Mouse (Mus musculus): ENCODE data around the gene Fkbp2. TPM values are rescaled to one million over a fixed set of nuclear protein-coding genes. Genes with fewer than 3 reads are reported as not detected.
"Not testable (repeated sequence)": the region's sequence is repeated elsewhere in the genome, so short reads cannot be mapped to it uniquely, and the experiment has no call there.

Gene Fkbp2
- total RNA-seq, 2 experiments from 2014 or later: 31.0 to 34.0 TPM

DNA sequence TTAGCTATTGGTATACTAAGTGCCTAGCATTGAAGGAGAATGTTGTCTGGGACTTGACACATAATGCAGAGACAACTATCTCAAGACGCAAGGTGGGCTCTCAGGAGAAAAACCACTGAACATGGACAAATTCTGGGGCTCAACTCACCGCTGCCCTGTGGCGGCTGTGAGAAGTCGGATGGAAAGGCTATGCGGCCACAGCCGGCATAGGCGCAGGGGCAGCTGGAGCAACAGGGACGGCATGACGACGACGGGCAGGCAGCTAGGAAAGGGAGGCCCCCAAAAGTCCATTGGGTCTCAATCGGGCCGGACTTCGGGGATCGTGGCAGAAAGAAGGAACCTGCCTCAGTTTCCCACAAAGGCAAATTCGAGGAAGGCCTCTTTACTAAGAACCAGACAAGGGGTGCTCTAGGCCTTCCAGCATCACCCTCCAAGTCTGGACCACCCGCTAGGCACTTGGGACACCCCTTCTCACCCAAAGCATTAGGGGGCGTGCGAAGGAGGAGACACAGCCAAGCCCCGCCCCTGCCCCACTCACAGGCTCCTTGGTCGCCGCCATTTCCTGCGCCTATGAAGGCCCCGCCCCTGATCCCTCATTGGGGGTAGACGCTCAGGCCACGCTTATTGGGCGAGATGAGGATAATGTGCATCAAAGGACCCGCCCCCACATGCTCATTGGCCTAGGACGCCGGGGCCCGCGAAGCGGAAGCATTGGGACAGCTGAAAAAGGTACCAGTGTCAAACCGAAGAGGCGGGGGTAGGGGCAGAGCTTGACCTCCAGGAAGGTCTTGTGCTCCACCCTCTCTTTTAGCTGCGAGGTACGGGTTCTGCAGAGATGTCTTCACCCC lies 11.9 kb upstream of the Fkbp2 start, which contains the start of gene Dnajc4:
TSS of gene Dnajc4 (minus strand) at position 562 of the 848 bp plus-strand sequence.
- peak; percentile 92 for ATAC-seq (replicated peaks; ENCODE audit: low FRiP score, poor library complexity, severe bottlenecking)

DNA sequence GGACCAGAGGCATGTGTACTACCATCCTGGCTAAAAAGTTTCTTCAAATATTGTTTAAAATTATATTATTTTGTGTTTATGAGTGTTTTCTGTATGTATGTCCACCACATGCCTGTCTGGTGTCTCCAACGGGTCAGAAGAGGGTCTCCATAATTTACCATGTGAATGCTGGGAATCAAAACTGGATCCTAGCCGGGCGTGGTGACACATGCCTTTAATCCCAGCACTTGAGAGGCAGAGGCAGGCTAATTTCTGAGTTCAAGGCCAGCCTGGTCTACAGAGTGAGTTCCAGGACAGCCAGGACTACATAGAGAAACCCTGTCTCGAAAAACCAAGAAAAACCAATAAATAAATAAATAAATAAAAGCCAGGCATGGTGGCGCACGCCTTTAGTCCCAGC lies 10.9 kb upstream of the Fkbp2 start:
- not testable (repeated sequence) for ATAC-seq (replicated peaks; ENCODE audit: low FRiP score, poor library complexity, severe bottlenecking)

DNA sequence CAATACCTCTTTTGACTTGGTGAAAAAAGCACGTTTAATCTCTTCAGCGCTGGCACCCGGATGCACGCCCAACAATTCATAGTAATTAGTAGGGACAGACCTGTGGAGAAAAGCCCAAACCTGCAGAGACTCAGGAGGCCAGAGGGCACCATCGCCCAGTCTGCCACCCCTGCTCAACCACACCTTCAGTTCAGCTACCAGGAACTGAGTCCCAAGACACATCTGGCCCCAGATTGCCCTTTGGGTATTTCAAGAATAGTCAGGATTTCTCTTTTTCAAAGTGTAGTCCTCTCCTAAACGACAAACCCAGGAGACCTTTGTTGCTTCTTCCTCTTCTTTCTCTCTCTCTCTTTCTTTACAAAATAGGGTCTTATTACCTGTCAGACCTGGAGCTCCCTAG lies 10.4 kb upstream of the Fkbp2 start:
- ATAC-seq (replicated peaks; ENCODE audit: low FRiP score, poor library complexity, severe bottlenecking): no peak

DNA sequence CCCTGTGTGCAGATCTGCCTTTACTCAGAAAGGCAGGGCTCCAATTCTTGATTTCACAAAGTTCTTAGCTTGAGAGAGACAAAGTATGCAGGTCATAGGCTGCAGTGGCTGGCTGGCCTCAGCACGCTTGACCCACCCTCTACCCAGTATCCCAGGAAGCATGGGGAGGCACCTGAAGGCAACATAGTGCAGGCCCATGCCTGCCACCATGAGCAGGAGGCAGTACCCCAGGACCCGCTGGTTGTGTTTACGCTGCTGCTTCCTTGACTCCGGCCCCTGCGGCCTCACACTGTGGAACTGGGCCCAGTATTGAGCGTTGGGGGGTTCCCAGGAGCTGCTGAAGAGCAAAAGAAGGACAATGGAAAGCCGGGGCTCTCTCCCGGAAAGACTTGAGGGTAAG lies 8.9 kb upstream of the Fkbp2 start:
- no peak for ATAC-seq (replicated peaks; ENCODE audit: low FRiP score, poor library complexity, severe bottlenecking)

DNA sequence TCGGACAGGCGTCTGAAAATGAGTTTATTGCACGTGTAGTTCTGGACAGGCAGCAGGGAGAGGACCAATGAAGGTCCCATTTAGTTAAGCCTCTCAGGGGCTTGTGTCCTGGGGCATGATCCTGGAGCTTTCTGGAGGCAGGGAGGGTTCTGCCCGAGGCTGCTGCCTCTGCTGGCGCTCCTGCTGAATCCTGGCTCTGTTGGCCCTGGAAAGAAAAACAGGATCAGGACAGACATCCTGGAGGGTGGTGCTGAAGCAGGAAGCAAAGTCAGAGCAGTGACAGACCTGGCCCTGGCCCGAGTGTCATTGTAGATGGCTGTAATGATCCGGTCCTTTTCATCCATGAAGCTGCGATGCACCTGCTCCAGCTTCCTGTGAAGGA lies 7.6 kb upstream of the Fkbp2 start:
- ATAC-seq (replicated peaks; ENCODE audit: low FRiP score, poor library complexity, severe bottlenecking): no peak

DNA sequence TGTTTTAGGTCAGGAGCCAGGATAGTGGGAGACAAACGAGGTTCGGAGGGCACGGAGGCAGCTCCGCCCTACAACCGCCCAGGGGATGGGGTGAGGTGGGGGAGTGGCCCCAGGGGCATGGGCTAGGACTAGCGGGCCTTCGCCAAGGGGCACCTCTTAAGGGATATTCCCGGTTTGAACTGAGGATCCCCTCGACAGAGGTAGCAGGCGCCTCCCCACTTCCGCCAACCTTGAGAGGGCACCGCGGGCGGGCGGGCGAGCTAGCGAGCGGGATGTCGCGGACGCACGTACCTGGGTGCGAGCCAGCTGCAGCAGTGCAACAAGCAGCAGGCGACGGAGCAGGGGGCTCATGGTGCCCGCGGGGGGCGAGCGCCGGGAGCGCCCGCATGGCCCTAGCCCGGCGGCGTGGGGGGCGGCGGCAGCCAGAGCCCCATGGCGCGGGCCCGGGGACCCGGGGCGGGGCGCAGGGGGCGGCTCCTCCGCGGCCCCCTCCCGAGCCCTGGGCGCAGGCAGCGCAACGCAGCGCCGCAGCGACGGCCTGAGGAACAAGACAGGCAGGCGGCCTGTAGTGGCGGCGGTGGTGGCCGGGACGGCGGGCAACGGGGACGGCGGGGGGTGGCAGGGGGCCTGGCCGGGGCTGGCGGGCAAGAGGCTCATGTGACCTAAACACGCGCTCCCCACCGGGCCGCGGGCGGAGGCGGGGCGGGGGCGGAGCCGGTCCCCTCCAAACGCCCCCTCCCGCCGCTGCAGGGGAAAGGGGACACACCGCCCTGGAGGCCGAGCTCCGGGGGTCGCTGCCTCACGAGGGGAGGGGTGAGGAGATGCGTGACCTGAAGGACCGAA lies 7.0 kb upstream of the Fkbp2 start, which contains the start of gene Vegfb:
TSS of gene Vegfb (minus strand) at position 591 of the 843 bp plus-strand sequence.
- peak; percentile 52; the same call in 1 of the 2 replicates for ATAC-seq (replicated peaks; ENCODE audit: low FRiP score, poor library complexity, severe bottlenecking)

DNA sequence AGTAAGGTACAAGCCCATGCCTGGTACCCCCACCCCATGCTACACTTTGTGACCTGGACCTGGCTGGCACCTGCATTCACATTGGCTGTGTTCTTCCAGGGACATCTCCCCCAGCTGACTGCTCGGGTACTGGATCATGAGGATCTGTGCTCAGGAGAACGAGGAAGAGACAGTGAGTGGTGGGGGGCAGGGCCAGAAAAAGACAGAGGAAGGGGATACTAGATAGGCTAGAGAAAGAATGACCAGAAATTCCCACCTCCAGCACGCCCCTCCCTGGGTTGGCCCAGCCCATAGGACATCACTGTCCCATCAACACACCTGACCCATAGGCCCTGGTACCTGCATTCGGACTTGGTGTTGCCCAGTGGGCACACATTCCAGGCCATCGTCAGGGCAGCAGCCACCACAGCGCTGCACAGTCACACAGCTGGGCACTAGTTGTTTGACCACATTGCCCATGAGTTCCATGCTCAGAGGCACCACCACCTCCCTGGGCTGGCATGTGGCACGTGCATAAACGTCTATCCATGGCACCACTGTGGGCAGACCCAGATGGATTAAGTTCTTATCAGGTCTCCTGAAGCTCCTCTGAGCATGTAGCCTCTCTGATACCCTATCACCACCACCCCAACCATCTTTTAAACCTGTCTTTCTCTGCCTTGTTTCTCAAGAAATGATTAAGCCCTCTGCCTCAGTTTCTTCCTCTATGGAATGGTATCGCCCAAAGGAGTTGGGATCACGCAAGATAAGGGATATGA lies 5.8 kb upstream of the Fkbp2 start:
- peak; percentile 13; the same call in 1 of the 2 replicates for ATAC-seq (replicated peaks; ENCODE audit: low FRiP score, poor library complexity, severe bottlenecking)

DNA sequence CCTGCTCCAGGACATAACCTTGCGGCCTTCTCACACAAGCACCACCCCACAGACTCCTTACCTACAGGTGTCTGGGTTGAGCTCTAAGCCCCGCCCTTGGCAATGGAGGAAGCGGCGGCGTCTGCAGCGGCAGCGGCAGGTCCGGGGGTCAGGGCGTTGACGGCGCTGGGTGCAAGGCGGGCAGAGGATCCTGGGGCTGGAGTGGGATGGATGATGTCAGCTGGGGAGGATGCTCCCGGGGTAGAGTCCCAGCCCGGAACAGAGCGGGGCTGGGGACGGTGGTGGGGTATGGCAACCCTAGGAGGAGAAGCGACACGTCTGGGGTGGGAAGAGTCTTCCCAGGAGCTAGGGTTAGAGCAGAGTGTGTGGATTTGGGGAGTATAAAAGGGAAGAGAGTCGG lies 5.0 kb upstream of the Fkbp2 start:
- ATAC-seq (replicated peaks; ENCODE audit: low FRiP score, poor library complexity, severe bottlenecking): no peak

DNA sequence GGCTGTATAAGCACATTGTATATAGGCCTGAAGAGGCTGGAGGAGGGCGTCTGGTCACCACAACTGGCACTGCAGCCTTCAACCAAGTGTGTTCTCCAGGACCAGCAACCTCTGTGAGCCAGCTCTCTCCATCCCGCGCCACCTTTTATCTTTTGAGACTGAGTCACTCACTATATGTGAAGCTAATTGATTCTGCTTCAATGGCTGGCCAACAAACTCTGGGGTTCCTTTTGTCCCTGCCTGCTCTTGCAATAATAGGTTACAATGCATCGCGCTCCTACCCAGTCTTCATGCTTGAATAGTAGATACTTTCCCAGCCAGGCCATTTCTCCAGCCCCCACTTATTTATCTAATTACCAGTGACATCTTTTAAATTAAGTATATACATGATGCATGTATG lies 3.3 kb upstream of the Fkbp2 start:
- ATAC-seq (replicated peaks; ENCODE audit: low FRiP score, poor library complexity, severe bottlenecking): no peak

DNA sequence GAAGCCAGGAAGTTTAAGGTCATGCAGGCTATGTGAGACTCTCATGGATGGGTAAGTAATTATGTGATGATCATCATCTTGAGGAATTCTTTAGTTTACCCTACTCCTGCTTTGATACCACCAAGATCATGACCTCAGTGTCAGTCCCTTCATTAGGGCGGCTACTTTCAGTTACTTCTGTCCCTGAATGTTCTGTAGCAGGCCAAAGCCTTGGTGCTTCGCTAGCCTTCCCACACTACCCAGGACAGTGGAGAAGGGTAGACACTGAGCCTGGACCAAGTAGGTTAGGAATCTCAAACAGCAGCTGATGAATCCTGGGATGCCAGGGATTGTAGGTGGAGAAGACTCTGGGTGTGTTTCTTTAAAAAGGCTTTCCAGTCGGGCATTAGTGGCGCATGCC lies 1.2 kb upstream of the Fkbp2 start:
- ATAC-seq (replicated peaks; ENCODE audit: low FRiP score, poor library complexity, severe bottlenecking): no peak

DNA sequence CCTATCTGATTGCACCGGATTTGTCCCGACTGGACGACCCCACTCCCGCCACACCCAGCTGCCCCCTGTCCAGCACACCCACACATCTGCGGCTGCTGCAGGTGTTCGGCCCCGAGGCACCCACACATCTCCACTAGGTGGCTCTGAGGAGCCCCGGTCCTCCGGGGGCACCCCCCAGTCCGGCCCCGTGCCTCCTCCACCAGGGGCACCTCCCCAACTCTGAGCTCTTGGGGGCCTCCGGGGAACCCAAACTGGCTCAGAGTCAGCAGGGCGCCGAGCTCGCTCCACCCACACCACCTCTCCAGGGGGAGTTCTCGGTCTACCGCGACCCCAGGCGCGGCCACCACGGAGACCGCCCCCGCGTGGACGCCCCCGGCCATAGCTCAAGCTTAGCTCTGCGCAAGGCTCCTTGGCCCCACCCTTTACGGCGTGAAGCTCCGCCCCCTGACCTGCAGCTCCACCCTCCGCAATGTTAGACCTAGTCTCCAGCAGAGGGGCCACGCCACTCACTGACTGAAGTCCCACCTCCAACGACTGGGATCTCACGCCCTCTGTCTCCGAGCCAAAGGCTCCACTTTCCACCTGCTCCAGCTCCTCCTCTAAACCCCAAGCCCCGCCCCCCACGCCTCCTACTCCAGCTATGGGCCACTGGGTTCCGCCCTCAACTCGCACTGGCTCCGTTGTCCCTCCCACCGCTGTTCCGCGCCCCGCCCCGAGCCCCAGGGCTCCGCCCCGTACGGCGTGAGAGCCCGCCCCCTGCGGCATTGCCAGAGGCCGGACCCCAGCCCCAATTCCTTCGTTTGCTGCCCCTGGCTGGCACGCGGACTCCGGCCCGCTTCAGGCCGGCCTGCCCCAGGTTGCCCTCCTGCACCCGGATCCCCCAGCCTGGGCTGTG lies 568 bp downstream of the Fkbp2 start:
- ATAC-seq (replicated peaks; ENCODE audit: low FRiP score, poor library complexity, severe bottlenecking): peak; percentile 84

DNA sequence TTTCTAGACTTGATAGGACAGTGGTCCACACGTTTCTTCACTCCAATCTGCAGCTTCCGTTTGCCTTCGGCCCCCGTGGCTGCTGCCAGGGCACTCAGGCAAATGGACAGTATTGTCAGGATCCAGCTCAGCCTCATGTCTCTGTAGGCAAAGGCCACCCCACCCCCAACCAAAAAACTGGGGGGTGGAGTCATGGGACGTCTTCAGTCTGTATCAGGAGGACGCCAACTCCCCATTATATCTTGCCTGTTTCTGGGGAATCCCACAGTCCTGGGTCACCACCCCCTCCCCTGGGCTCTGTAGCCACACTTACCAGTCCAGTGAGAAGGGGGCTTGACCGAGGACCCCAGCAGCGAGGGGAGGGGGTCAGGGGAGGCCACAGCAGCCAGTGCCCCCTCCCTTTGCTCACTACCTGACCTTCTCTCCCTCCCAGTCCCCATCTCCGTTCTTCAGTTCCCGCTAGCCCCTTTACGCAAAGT lies 1.3 kb downstream of the Fkbp2 start:
- ATAC-seq (replicated peaks; ENCODE audit: low FRiP score, poor library complexity, severe bottlenecking): no peak

DNA sequence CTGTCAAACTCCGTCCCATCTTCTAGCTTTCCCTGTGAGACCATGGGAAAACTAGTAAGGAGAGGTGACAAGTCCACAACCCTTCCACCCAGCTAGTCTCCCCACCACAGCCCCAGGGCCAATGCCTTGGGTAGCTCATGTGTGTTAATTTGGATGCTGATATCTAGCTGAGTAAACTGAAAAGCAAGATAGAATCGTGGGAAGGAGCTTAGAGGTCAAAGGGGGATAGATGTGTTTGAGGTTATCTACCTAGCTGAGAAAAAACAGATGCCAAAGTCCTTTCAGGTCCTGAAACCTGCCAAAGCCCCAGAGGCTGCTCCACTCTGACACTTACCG lies 1.7 kb downstream of the Fkbp2 start:
- no peak for ATAC-seq (replicated peaks; ENCODE audit: low FRiP score, poor library complexity, severe bottlenecking)

DNA sequence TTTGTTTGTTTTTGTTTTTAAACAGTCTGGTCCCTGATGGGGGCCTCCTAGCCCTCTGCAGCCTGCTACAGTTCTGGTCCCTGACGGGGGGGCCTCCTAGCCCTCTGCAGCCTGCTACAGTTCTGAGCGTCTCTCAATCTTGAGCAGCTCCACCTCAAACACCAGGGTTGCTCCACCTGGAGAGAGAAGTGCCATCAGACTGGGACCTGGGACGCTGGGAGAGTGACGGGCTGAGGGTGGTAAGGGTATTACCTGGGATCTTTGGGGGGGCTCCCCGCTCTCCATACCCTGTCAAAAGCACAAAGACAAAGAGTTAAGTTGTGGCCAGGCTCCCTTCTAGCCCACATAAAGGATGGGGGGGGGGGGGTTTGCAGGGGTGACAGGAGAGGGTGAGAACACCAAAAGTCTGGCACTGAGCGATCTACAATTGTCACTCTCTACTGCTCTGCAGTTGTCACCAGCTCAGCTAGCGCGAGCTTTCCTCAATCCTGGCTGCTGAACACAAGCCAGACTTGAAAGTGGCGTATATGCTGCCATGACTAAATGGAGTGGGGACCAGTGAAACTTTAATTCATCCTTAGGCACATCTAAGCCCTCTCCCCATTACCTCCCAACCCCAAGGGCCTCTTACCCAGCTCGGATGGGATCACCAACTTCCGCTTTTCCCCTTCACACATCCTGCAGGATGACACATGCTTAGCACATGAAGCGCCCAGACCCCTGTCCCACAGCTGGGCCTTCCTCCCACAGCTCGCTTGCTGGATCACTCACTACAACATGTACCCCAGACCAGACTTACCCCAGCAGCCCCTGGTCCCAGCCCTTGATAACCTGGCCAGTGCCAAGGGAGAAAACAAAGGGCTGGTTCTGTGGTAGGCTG lies 2.3 kb downstream of the Fkbp2 start:
- ATAC-seq (replicated peaks; ENCODE audit: low FRiP score, poor library complexity, severe bottlenecking): no peak

DNA sequence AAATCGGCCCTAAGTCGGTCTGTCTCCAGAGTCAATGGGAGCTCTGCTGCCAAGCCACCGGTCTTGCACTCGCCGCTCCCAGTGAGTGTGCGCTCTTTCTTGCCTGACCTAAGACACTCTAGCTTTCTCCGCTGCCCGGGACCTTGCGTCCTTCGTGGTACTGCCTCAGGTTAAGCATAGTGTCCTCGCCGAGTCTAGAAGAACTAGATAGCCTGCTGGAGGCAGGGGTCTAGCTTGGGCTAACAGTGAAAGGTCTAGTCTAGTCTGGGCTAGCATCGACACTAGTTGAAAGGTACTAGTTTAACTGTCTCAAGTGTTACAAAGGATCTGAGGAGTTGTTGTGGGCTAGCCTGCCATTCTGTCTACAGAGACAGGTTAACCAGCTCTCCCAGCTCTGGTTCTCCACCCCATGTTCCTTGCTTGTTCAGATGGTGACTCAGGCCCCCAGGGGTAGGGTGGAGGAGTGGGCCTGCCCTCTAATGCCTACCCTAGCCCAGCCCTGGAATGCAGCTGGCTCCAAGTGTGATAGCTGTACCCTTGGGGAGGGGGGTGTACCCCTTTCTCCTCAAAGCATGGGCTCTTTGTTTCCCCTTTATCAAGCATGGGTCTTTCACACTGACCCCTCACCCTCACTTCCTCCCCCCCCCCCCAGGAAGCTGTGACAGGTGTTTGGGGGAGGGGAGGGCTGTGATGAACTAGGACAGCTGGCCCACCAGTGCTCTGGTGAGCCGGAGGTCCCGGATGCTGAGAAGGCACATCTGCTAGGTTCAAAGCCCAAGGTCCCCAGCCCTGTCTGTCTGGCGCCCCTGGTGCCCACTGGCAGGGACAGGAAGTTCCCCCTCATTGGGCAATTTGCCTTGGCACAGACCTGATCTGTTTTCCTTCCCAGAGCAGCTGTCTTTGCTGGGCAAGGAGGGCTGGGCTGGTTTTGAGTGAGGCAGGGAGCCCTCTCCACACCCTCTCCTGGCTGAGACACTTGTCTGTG lies 4.5 kb downstream of the Fkbp2 start, which contains the start of gene Plcb3:
TSS of gene Plcb3 (minus strand) at position 934 of the 985 bp plus-strand sequence.
- ATAC-seq (replicated peaks; ENCODE audit: low FRiP score, poor library complexity, severe bottlenecking): no peak

DNA sequence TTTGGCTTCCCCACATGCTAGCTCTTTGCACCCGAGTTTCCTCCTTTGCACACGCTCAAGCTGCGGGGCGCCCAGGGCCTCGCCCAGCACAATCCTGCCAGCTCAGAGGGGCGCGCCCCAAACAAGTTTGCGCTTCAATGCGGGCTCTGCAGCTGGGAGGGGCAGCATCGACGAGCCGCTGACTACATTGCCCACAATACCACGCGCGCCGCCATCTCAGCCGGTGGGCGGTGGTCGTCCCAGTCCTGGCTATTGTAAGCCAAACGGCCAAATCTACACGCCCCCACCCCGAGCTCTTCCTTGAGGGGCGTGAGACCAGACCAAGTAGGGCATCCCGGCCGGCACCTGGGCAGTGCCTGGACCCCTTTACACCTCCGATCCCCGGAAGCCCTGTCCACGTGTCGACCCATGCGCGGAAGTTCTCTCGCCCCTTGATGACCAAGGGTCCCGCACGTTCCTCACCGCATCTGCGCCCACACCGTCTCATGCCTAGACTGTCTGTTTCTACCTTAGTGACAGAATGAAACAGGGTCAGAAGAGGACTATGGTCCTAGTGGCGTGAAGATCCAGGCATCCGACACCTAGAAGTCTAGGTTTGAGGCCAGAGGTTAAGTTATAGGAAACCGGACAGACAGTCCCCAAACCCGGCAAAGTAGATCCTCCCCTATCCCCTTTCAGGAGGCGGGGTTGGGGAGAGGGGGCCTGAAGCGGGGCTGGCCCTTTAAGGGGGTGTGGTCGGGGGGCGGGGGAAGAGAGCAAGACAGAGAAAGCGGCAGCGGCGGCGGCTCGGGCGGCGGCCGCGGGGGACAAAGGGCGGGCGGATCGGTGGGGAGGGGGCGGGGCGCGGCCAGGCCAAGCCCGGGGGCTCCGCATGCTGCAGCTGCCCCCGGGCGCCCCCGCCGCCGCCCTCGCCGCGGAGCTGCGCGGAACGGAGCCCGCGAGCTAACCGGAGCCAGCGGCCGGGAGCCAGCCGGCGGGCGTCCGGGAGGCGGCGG lies 5.8 kb downstream of the Fkbp2 start, which contains the start of gene Ppp1r14b:
TSS of gene Ppp1r14b (plus strand) at position 758 of the 995 bp plus-strand sequence.
- ATAC-seq (replicated peaks; ENCODE audit: low FRiP score, poor library complexity, severe bottlenecking): peak; percentile 59

All from erythroblast, adult 5-6 weeks (primary cell).